Mouse (Mus musculus) liver, adult 2 months (tissue): Measurements from ENCODE around the gene Ckap2l.
A peak's percentile ranks its signal among the peaks of the same experiment; 100 is the strongest.

Experiments
- CTCF ChIP-seq: fragments of 200-500 bp; IDR thresholded peaks from 2 replicates; pipeline ENCODE4 v1.5.1; 2011; ENCODE audit warnings: low read depth, low read length, control low read depth
- POLR2A ChIP-seq: fragments of 200-500 bp; IDR thresholded peaks from 2 replicates; pipeline ENCODE4 v1.6.1; 2011; ENCODE audit warnings: low read length, control low read depth; ENCODE audit not compliant: insufficient read depth; ENCODE audit errors: extremely low read depth

- no peak for TF ChIP-seq CTCF
- TF ChIP-seq POLR2A = peak; percentile 35; the same call in 1 of the 2 replicates
Observed at GRCm38 (mm10) chr2:129296671-129297588, at the start of gene Ckap2l.
